Mouse (Mus musculus) large intestine, adult 2 months (tissue): ENCODE results near the gene Trim12c. TPM values are rescaled to one million over a fixed set of nuclear protein-coding genes. Genes with fewer than 3 reads are reported as not detected.

ENCODE experiments used
- polyA plus RNA-seq: library from polyadenylated mRNA; depleted of rRNA; stranded (reverse); fragments of >200 nt; gene quantifications from 2 replicates; pipeline ENCODE4 v1.2.3, GENCODE M21; 2012; rRNA removed

Trim12c gene
- polyA plus RNA-seq, 1 experiment = 4.2 TPM

Other genes starting within 250 kb of the Trim12c start
- not detected in 2 replicates for gene Olfr646, start 248.5 kb downstream of the Trim12c start, polyA plus RNA-seq
- not detected in 2 replicates for gene Ubqln5, start 223.5 kb downstream of the Trim12c start, polyA plus RNA-seq
- not detected in 2 replicates for gene Olfr643, start 216.0 kb downstream of the Trim12c start, polyA plus RNA-seq
- not detected in 2 replicates for gene Ubqln3, start 210.1 kb downstream of the Trim12c start, polyA plus RNA-seq
- gene Ubqlnl, start 202.8 kb downstream of the Trim12c start, polyA plus RNA-seq = not detected in 2 replicates
- gene Olfm5, start 188.5 kb downstream of the Trim12c start, polyA plus RNA-seq = not detected in 2 replicates
- 0.02 TPM in 1 of 2 replicates, not detected in the other for gene Olfr648, start 170.0 kb downstream of the Trim12c start, polyA plus RNA-seq
- gene Olfr649, start 157.4 kb downstream of the Trim12c start, polyA plus RNA-seq = not detected in 2 replicates
- 0.79 and 1.1 TPM in 2 replicates for gene Trim6, start 134.6 kb downstream of the Trim12c start, polyA plus RNA-seq
- gene Trim34a, start 108.9 kb downstream of the Trim12c start, polyA plus RNA-seq = 3.8 and 5.5 TPM in 2 replicates
- gene Trim5, start 65.3 kb downstream of the Trim12c start, polyA plus RNA-seq = 0.40 and 0.81 TPM in 2 replicates
- 5.3 and 8.3 TPM in 2 replicates for gene Trim12a, start 37.9 kb downstream of the Trim12c start, polyA plus RNA-seq
- gene Trim34b, start 23.9 kb downstream of the Trim12c start, polyA plus RNA-seq = 2.5 and 3.6 TPM in 2 replicates
- 0.12 and 0.17 TPM in 2 replicates for gene Trim30b, start 16.5 kb upstream of the Trim12c start, polyA plus RNA-seq
- gene Trim30c, start 47.5 kb upstream of the Trim12c start, polyA plus RNA-seq = not detected in 2 replicates
- gene Trim30a, start 111.8 kb upstream of the Trim12c start, polyA plus RNA-seq = 2.2 and 3.3 TPM in 2 replicates
- 4.5 and 12.5 TPM in 2 replicates for gene Trim30d, start 154.5 kb upstream of the Trim12c start, polyA plus RNA-seq
- not detected in 2 replicates for gene Olfr651, start 196.8 kb upstream of the Trim12c start, polyA plus RNA-seq
- gene Olfr652, start 207.5 kb upstream of the Trim12c start, polyA plus RNA-seq = not detected in 2 replicates
- gene Olfr653, start 224.0 kb upstream of the Trim12c start, polyA plus RNA-seq = not detected in 2 replicates
- gene Olfr654, start 233.7 kb upstream of the Trim12c start, polyA plus RNA-seq = not detected in 2 replicates
- gene Olfr655, start 248.4 kb upstream of the Trim12c start, polyA plus RNA-seq = not detected in 2 replicates